Mouse (Mus musculus): ENCODE measurements around the gene Iqschfp.

GRCm38 (mm10) chr3:68647282-68647681 lies 755.2 kb downstream of the Iqschfp start:
- TF ChIP-seq POLR2A (IDR thresholded peaks at IDR 0.05; ENCODE audit: borderline replicate concordance, extremely low read depth, insufficient read depth, insufficient read length, poor library complexity, severe bottlenecking) (no peak), CTCF (IDR thresholded peaks at IDR 0.05; ENCODE audit: borderline replicate concordance, extremely low read depth, insufficient read depth, insufficient read length) (no peak)

Data from brain, embryonic 14.5 days (tissue).